Mouse (Mus musculus): ENCODE results near the gene Gstp3.
A peak's percentile ranks its signal among the peaks of the same experiment; 100 is the strongest.
"Not testable (repeated sequence)": the region's sequence is repeated elsewhere in the genome, so short reads cannot be mapped to it uniquely, and the experiment has no call there.

The Gstp3 gene

GRCm38 (mm10) chr19:4042124-4042523 is 17.2 kb downstream of the Gstp3 start:
- TF ChIP-seq NANOG (IDR thresholded peaks at IDR 0.05; ENCODE audit: borderline replicate concordance, low read length): no peak
- TF ChIP-seq CTCF (conservative IDR thresholded peaks at IDR 0.05; ENCODE audit: low read length): no peak
- TF ChIP-seq POU5F1 (IDR thresholded peaks at IDR 0.05; ENCODE audit: borderline replicate concordance, low read length): no peak
- H3K36me3 ChIP-seq (ENCODE audit: insufficient read depth, low read length): peaks cover 12% of the 10 kb centered on the region
- peaks cover 12% of the 10 kb centered on the region for H3K9me3 ChIP-seq (ENCODE audit: low read length)
- no peaks in the 10 kb centered on the region for H3K27me3 ChIP-seq (ENCODE audit: insufficient read depth, low read length)
- peaks cover 63% of the 10 kb centered on the region for H3K4me1 ChIP-seq (replicated peaks; ENCODE audit: low read depth, low read length)
- H3K4me3 ChIP-seq (replicated peaks; ENCODE audit: low read length): peak overlapping the region; percentile 82

- peak overlapping the region; percentile 82 for H3K4me3 ChIP-seq (replicated peaks; ENCODE audit: low read length)
- peaks cover 61% of the 10 kb centered on the region for H3K4me1 ChIP-seq (replicated peaks; ENCODE audit: low read depth, low read length)
- H3K27me3 ChIP-seq (ENCODE audit: insufficient read depth, low read length): not testable (repeated sequence)
- H3K36me3 ChIP-seq (ENCODE audit: insufficient read depth, low read length): peaks cover 14% of the 10 kb centered on the region
- H3K9me3 ChIP-seq (ENCODE audit: low read length): peaks cover 12% of the 10 kb centered on the region
These were observed 17.9 kb downstream of the Gstp3 start for GRCm38 (mm10) chr19:4041500-4041899.

GRCm38 (mm10) chr19:4040941-4041340 is 18.4 kb downstream of the Gstp3 start:
- H3K36me3 ChIP-seq (ENCODE audit: insufficient read depth, low read length): peaks cover 19% of the 10 kb centered on the region
- H3K4me3 ChIP-seq (replicated peaks; ENCODE audit: low read length): peak overlapping the region; percentile 39; the same call in 1 of the 2 replicates
- H3K27me3 ChIP-seq (ENCODE audit: insufficient read depth, low read length): not testable (repeated sequence)

GRCm38 (mm10) chr19:4037788-4038232 is 21.6 kb downstream of the Gstp3 start, which contains the start of gene Gstp1:
Gene Gstp1, minus strand, starts transcription at chr19:4037985.
- TF ChIP-seq NANOG (IDR thresholded peaks at IDR 0.05; ENCODE audit: borderline replicate concordance, low read length): no peak
- TF ChIP-seq CTCF (conservative IDR thresholded peaks at IDR 0.05; ENCODE audit: low read length): no peak
- no peak for TF ChIP-seq POU5F1 (IDR thresholded peaks at IDR 0.05; ENCODE audit: borderline replicate concordance, low read length)
- Histone ChIP-seq H3K9me3 (ENCODE audit: low read length) (no peaks in the 10 kb centered on the region), H3K36me3 (ENCODE audit: insufficient read depth, low read length) (peaks cover 26% of the 10 kb centered on the region), H3K4me3 (replicated peaks; ENCODE audit: low read length) (peak within 1 kb of the TSS; percentile 79), H3K4me1 (replicated peaks; ENCODE audit: low read depth, low read length) (peaks cover 49% of the 10 kb centered on the region), H3K27me3 (ENCODE audit: insufficient read depth, low read length) (no peaks in the 10 kb centered on the region)

More at GRCm38 (mm10) chr19:4040941-4041340, 18.4 kb downstream of the Gstp3 start:
- peaks cover 61% of the 10 kb centered on the region for H3K4me1 ChIP-seq (replicated peaks; ENCODE audit: low read depth, low read length)
- peaks cover 12% of the 10 kb centered on the region for H3K9me3 ChIP-seq (ENCODE audit: low read length)

- Histone ChIP-seq H3K36me3 (ENCODE audit: insufficient read depth, low read length) (peaks cover 26% of the 10 kb centered on the region), H3K4me3 (replicated peaks; ENCODE audit: low read length) (peak overlapping the region; percentile 79), H3K4me1 (replicated peaks; ENCODE audit: low read depth, low read length) (peaks cover 47% of the 10 kb centered on the region)
- not testable (repeated sequence) for H3K9me3 ChIP-seq (ENCODE audit: low read length); H3K27me3 ChIP-seq (ENCODE audit: insufficient read depth, low read length)
These were observed 22.1 kb downstream of the Gstp3 start for GRCm38 (mm10) chr19:4037154-4037787.

- Histone ChIP-seq H3K27me3 (ENCODE audit: insufficient read depth, low read length) (no peaks in the 10 kb centered on the region), H3K4me3 (replicated peaks; ENCODE audit: low read length) (peak overlapping the region; percentile 55; the same call in 1 of the 2 replicates), H3K9me3 (ENCODE audit: low read length) (no peaks in the 10 kb centered on the region), H3K4me1 (replicated peaks; ENCODE audit: low read depth, low read length) (peaks cover 40% of the 10 kb centered on the region), H3K36me3 (ENCODE audit: insufficient read depth, low read length) (peaks cover 26% of the 10 kb centered on the region)
- TF ChIP-seq CTCF (conservative IDR thresholded peaks at IDR 0.05; ENCODE audit: low read length): no peak
- no peak for TF ChIP-seq POU5F1 (IDR thresholded peaks at IDR 0.05; ENCODE audit: borderline replicate concordance, low read length)
- no peak for TF ChIP-seq NANOG (IDR thresholded peaks at IDR 0.05; ENCODE audit: borderline replicate concordance, low read length)
These were observed 22.9 kb downstream of the Gstp3 start for GRCm38 (mm10) chr19:4036327-4037045.

- no peak for TF ChIP-seq NANOG (IDR thresholded peaks at IDR 0.05; ENCODE audit: borderline replicate concordance, low read length)
- TF ChIP-seq POU5F1 (IDR thresholded peaks at IDR 0.05; ENCODE audit: borderline replicate concordance, low read length): no peak
- no peak for TF ChIP-seq CTCF (conservative IDR thresholded peaks at IDR 0.05; ENCODE audit: low read length)
- Histone ChIP-seq H3K27me3 (ENCODE audit: insufficient read depth, low read length) (no peaks in the 10 kb centered on the region), H3K4me3 (replicated peaks; ENCODE audit: low read length) (no peak overlapping the region), H3K36me3 (ENCODE audit: insufficient read depth, low read length) (peaks cover 14% of the 10 kb centered on the region), H3K9me3 (ENCODE audit: low read length) (peaks cover 24% of the 10 kb centered on the region), H3K4me1 (replicated peaks; ENCODE audit: low read depth, low read length) (peaks cover 33% of the 10 kb centered on the region)
These were observed 25.6 kb downstream of the Gstp3 start for GRCm38 (mm10) chr19:4033742-4034141.

- Histone ChIP-seq H3K4me1 (replicated peaks; ENCODE audit: low read depth, low read length) (peaks cover 29% of the 10 kb centered on the region), H3K4me3 (replicated peaks; ENCODE audit: low read length) (no peak overlapping the region), H3K36me3 (ENCODE audit: insufficient read depth, low read length) (peaks cover 14% of the 10 kb centered on the region), H3K27me3 (ENCODE audit: insufficient read depth, low read length) (no peaks in the 10 kb centered on the region), H3K9me3 (ENCODE audit: low read length) (peaks cover 27% of the 10 kb centered on the region)
- TF ChIP-seq NANOG (IDR thresholded peaks at IDR 0.05; ENCODE audit: borderline replicate concordance, low read length): no peak
- TF ChIP-seq POU5F1 (IDR thresholded peaks at IDR 0.05; ENCODE audit: borderline replicate concordance, low read length): no peak
- TF ChIP-seq CTCF (conservative IDR thresholded peaks at IDR 0.05; ENCODE audit: low read length): no peak
These were observed 26.1 kb downstream of the Gstp3 start for GRCm38 (mm10) chr19:4033298-4033697.

- Histone ChIP-seq H3K4me1 (replicated peaks; ENCODE audit: low read depth, low read length) (peaks cover 24% of the 10 kb centered on the region), H3K9me3 (ENCODE audit: low read length) (peaks cover 34% of the 10 kb centered on the region), H3K27me3 (ENCODE audit: insufficient read depth, low read length) (no peaks in the 10 kb centered on the region), H3K4me3 (replicated peaks; ENCODE audit: low read length) (no peak overlapping the region), H3K36me3 (ENCODE audit: insufficient read depth, low read length) (peaks cover 14% of the 10 kb centered on the region)
- no peak for TF ChIP-seq CTCF (conservative IDR thresholded peaks at IDR 0.05; ENCODE audit: low read length)
These were observed 26.7 kb downstream of the Gstp3 start for GRCm38 (mm10) chr19:4032668-4033067.
